Mouse (Mus musculus) liver, embryonic 16.5 days (tissue): Measurements from ENCODE around the gene Plxdc1. TPM values are rescaled to one million over a fixed set of nuclear protein-coding genes. Genes with fewer than 3 reads are reported as not detected.

Experiments used
- ATAC-seq: fragments of 200-750 bp; cut with Nextera tagmentation; 2 replicates; pipeline ENCODE4 v1.8.0; 2017; ENCODE audit warnings: low read depth, mild to moderate bottlenecking, moderate number of reproducible peaks, moderate library complexity
- H3K27ac ChIP-seq: fragments of 300-500 bp; sonication (generic); 2 replicates; pipeline ENCODE4 v1.5.1; 2014; ENCODE audit warnings: mild to moderate bottlenecking, low read length
- H3K27me3 ChIP-seq: fragments of 300-500 bp; sonication (generic); 2 replicates; pipeline ENCODE4 v1.6.1; 2014; ENCODE audit warnings: low read depth, low read length, mixed read lengths; ENCODE audit not compliant: control insufficient read depth, insufficient read depth
- H3K36me3 ChIP-seq: fragments of 300-500 bp; sonication (generic); 2 replicates; pipeline ENCODE4 v1.6.1; 2014; ENCODE audit warnings: mild to moderate bottlenecking; ENCODE audit not compliant: control insufficient read depth, insufficient read depth
- H3K4me1 ChIP-seq: fragments of 300-500 bp; sonication (generic); 2 replicates; pipeline ENCODE4 v1.6.1; 2014; ENCODE audit warnings: low read depth, low read length, mixed read lengths; ENCODE audit not compliant: control insufficient read depth
- H3K4me2 ChIP-seq: fragments of 300-500 bp; sonication (generic); 2 replicates; pipeline ENCODE4 v1.6.1; 2014; ENCODE audit warnings: low read depth, low read length, mixed read lengths
- H3K4me3 ChIP-seq: fragments of 300-500 bp; sonication (generic); 2 replicates; pipeline ENCODE4 v1.5.1; 2014; ENCODE audit warnings: low read depth, mild to moderate bottlenecking, low read length
- H3K9ac ChIP-seq: fragments of 300-500 bp; sonication (generic); 2 replicates; pipeline ENCODE4 v1.6.1; 2014; ENCODE audit warnings: low read depth, low read length
- H3K9me3 ChIP-seq: fragments of 300-500 bp; sonication (generic); replicated peaks from 2 replicates; pipeline ENCODE4 v1.6.1; 2016; ENCODE audit warnings: low read length; ENCODE audit not compliant: control insufficient read depth
- WGBS: fragments of 180-500 bp; shearing (Covaris S2); extraction: QIAGEN DNeasy Blood & Tissue Kit; methylation state at CpG from one replicate; pipeline ENCODE4 v1.1.7; 2014; ENCODE audit not compliant: insufficient replicate concordance; 5-methylcytosine and 5-hydroxymethylcytosine counted together
- polyA plus RNA-seq: library from polyadenylated mRNA; unstranded; fragments of >200 nt; fragmentation: Nextera tagmentation; extraction: Ambion mirVana; gene quantifications from 2 replicates; pipeline ENCODE4 v1.2.1, GENCODE M21; 2015

The Plxdc1 gene
- polyA plus RNA-seq, 1 experiment from 2014 or later = 1.2 TPM

GRCm38 (mm10) chr11:98026570-98027296 lies 40.5 kb upstream of the Plxdc1 start, which contains the start of gene Rpl19:
Gene Rpl19, plus strand, starts transcription at chr11:98026710.
- peak; percentile 81 for ATAC-seq
- WGBS = under 1% methylated on average over 68 of the region's 69 CpGs

GRCm38 (mm10) chr11:98026248-98026569 lies 40.0 kb upstream of the Plxdc1 start:
- Histone ChIP-seq H3K4me1 (peaks cover 21% of the 10 kb centered on the region), H3K9me3 (no peaks in the 10 kb centered on the region), H3K4me2 (peak overlapping the region; percentile 94), H3K27me3 (peaks cover 17% of the 10 kb centered on the region), H3K4me3 (peak overlapping the region; percentile 98), H3K9ac (peak overlapping the region; percentile 97), H3K27ac (peak overlapping the region; percentile 80), H3K36me3 (peaks cover 27% of the 10 kb centered on the region)
- 9% methylated on average over 15 of the region's 15 CpGs for WGBS
- ATAC-seq = no peak

More at GRCm38 (mm10) chr11:98026570-98027296, 40.5 kb upstream of the Plxdc1 start, which contains the start of gene Rpl19:
- H3K4me3 ChIP-seq = peak within 1 kb of the TSS; percentile 98
- H3K36me3 ChIP-seq = peaks cover 27% of the 10 kb centered on the region
- peak within 1 kb of the TSS; percentile 80 for H3K27ac ChIP-seq
- H3K27me3 ChIP-seq = peaks cover 12% of the 10 kb centered on the region
- no peaks in the 10 kb centered on the region for H3K9me3 ChIP-seq
- peaks cover 18% of the 10 kb centered on the region for H3K4me1 ChIP-seq
- peak within 1 kb of the TSS; percentile 94 for H3K4me2 ChIP-seq
- H3K9ac ChIP-seq = peak within 1 kb of the TSS; percentile 97

- H3K36me3 ChIP-seq = peaks cover 11% of the 10 kb centered on the region
- no peak for ATAC-seq
These were observed 38.3 kb upstream of the Plxdc1 start for GRCm38 (mm10) chr11:98024516-98024915.

GRCm38 (mm10) chr11:98022555-98023371 lies 36.5 kb upstream of the Plxdc1 start, which contains the start of gene Cacnb1:
Gene Cacnb1, minus strand, starts transcription at chr11:98023034.
- peak within 1 kb of the TSS; percentile 59 for H3K9ac ChIP-seq
- no peaks in the 10 kb centered on the region for H3K36me3 ChIP-seq
- WGBS = 1% methylated on average over 29 of the region's 52 CpGs
- peak within 1 kb of the TSS; percentile 65 for H3K4me3 ChIP-seq
- H3K9me3 ChIP-seq = no peaks in the 10 kb centered on the region
- peaks cover 21% of the 10 kb centered on the region for H3K4me1 ChIP-seq
- H3K27ac ChIP-seq = 0 out of 2 replicates have a peak within 1 kb of the TSS, but pooled peaks have one; percentile 17
- H3K27me3 ChIP-seq = peaks cover 21% of the 10 kb centered on the region
- H3K4me2 ChIP-seq = peak within 1 kb of the TSS; percentile 80
- peak; percentile 5; the same call in 1 of the 2 replicates for ATAC-seq

More at GRCm38 (mm10) chr11:98024516-98024915, 38.3 kb upstream of the Plxdc1 start:
- Histone ChIP-seq H3K9ac (no peak overlapping the region), H3K4me3 (no peak overlapping the region), H3K4me2 (no peak overlapping the region), H3K9me3 (no peaks in the 10 kb centered on the region), H3K27ac (no peak overlapping the region), H3K27me3 (peaks cover 21% of the 10 kb centered on the region), H3K4me1 (peaks cover 21% of the 10 kb centered on the region)
- WGBS = 53% methylated on average over 3 of the region's 3 CpGs

- Histone ChIP-seq H3K4me1 (peaks cover 18% of the 10 kb centered on the region), H3K9ac (peak overlapping the region; percentile 59), H3K9me3 (no peaks in the 10 kb centered on the region), H3K36me3 (no peaks in the 10 kb centered on the region), H3K4me3 (peak overlapping the region; percentile 65), H3K27me3 (peaks cover 21% of the 10 kb centered on the region), H3K27ac (no peak overlapping the region), H3K4me2 (peak overlapping the region; percentile 80)
- 0% methylated on average over 20 of the region's 23 CpGs for WGBS
- ATAC-seq = no peak
These were observed 36.0 kb upstream of the Plxdc1 start for GRCm38 (mm10) chr11:98022253-98022554.

- H3K36me3 ChIP-seq = no peaks in the 10 kb centered on the region
- no peak for ATAC-seq
- H3K9ac ChIP-seq = peak overlapping the region; percentile 59
- H3K4me3 ChIP-seq = peak overlapping the region; percentile 65
- peaks cover 21% of the 10 kb centered on the region for H3K27me3 ChIP-seq
- H3K4me1 ChIP-seq = peaks cover 18% of the 10 kb centered on the region
- 8% methylated on average over 34 of the region's 34 CpGs for whole genome bisulfite sequencing
- no peaks in the 10 kb centered on the region for H3K9me3 ChIP-seq
- no peak overlapping the region for H3K27ac ChIP-seq
- H3K4me2 ChIP-seq = peak overlapping the region; percentile 80
These were observed 35.5 kb upstream of the Plxdc1 start for GRCm38 (mm10) chr11:98021565-98022252.

- Histone ChIP-seq H3K4me1 (peaks cover 17% of the 10 kb centered on the region), H3K27ac (no peak overlapping the region), H3K36me3 (no peaks in the 10 kb centered on the region), H3K27me3 (peaks cover 21% of the 10 kb centered on the region), H3K9ac (no peak overlapping the region), H3K4me3 (no peak overlapping the region), H3K4me2 (no peak overlapping the region), H3K9me3 (no peaks in the 10 kb centered on the region)
- WGBS = 43% methylated on average over 2 of the region's 2 CpGs
- ATAC-seq = no peak
These were observed 34.9 kb upstream of the Plxdc1 start for GRCm38 (mm10) chr11:98021118-98021517.

- Histone ChIP-seq H3K27me3 (peaks cover 21% of the 10 kb centered on the region), H3K27ac (no peak overlapping the region), H3K4me2 (no peak overlapping the region), H3K36me3 (no peaks in the 10 kb centered on the region), H3K9me3 (no peaks in the 10 kb centered on the region), H3K4me1 (peaks cover 13% of the 10 kb centered on the region), H3K9ac (no peak overlapping the region), H3K4me3 (no peak overlapping the region)
- ATAC-seq = no peak
- 63% methylated on average over 1 of the region's 1 CpGs for WGBS
These were observed 34.5 kb upstream of the Plxdc1 start for GRCm38 (mm10) chr11:98020710-98021109.
